Mouse (Mus musculus) C2C12 (cell line): Measurements from ENCODE around the gene Smchd1.

Experiments used
- CTCF ChIP-seq: IDR thresholded peaks from one replicate; pipeline ENCODE4 v1.5.1; 2011; ENCODE audit not compliant: control insufficient read depth, insufficient read depth, insufficient read length
- MYOD1 ChIP-seq: IDR thresholded peaks from one replicate; pipeline ENCODE4 v1.6.1; 2011; ENCODE audit warnings: low read depth; ENCODE audit not compliant: control insufficient read depth, insufficient read length

GRCm38 (mm10) chr17:71417008-71417407, 58.1 kb downstream of the Smchd1 start:
- TF ChIP-seq MYOD1: no peak
- TF ChIP-seq CTCF: no peak
